Mouse (Mus musculus): Measurements from ENCODE around the gene Mindy2.
"Not testable (repeated sequence)": the region's sequence is repeated elsewhere in the genome, so short reads cannot be mapped to it uniquely, and the experiment has no call there.

Gene Mindy2

GRCm38 (mm10) chr9:70584641-70585040, 72.3 kb downstream of the Mindy2 start:
- DNase-seq (ENCODE audit: low spot score in 2 of 2) = no peak

- no peak for DNase-seq (ENCODE audit: low spot score in 2 of 2)
Observed at GRCm38 (mm10) chr9:70580956-70581355, 76.0 kb downstream of the Mindy2 start.

DNA sequence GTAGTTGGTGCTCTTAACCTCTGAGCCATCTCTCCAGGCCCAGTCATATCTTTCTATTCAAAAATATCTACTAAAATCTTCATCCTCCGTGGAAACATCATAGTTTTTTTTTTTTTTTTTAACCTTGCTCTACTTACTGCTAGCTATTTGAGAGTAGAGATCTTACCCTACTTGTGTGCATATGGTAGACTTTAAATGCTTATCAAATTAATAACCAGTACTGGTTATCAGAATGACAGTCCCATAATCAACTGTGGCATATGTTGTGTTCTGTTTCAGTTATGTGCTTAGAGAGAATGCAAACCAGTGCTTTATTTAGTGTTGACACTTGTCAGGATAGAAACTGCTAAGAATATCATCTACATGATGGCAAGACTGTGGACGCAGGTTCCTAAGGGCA, 78.9 kb downstream of the Mindy2 start:
- DNase-seq (ENCODE audit: low spot score in 2 of 2) = no peak

GRCm38 (mm10) chr9:70570351-70570750, 86.6 kb downstream of the Mindy2 start:
- no peak for DNase-seq (ENCODE audit: low spot score in 2 of 2)

GRCm38 (mm10) chr9:70567651-70568050, 89.3 kb downstream of the Mindy2 start:
- DNase-seq (ENCODE audit: low spot score in 2 of 2) = no peak

- no peak for DNase-seq (ENCODE audit: low spot score in 2 of 2)
Observed at GRCm38 (mm10) chr9:70562825-70563224, 94.1 kb downstream of the Mindy2 start.

DNA sequence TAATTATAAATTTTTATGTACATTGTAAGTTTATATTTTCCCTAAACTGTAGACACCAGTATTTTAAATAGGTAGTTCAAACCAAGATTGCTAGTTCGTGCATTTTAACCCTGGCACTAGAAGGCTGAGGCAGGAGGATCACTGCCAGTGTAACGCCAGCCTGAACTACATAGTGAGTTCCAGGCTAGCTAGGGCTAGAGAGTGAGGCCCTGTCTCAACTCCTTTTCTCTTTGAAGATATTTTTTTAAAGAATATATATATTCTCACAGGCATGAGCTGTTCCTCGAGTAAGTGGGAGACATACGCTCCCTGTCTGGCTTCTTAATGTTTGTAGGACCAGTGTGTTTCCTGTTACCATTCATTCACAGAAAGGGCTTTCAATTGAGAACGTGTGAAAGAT, 100.2 kb downstream of the Mindy2 start:
- DNase-seq (ENCODE audit: low spot score in 2 of 2) = no peak

GRCm38 (mm10) chr9:70555431-70555830, 101.5 kb downstream of the Mindy2 start:
- no peak for DNase-seq (ENCODE audit: low spot score in 2 of 2)

GRCm38 (mm10) chr9:70552233-70552632, 104.7 kb downstream of the Mindy2 start:
- not testable (repeated sequence) for DNase-seq (ENCODE audit: low spot score in 2 of 2)

DNA sequence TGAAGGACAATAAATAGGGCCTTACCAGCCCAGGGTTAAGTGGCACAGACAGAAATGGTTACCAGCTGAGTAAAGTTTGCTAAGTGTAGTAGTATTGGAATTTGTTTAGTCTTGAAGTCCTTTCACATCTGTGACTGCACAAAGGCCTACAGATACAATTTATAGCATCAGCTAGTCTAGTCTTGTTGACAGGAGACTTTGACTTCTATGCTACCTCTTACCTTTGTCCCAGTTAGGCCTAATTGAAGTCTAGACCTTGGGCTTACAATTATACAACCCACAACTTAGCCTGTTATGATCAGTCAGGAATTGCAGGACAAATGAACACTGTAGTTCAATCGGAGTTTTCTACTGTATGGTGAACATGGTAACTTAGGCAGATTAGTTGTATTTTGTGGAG, 105.5 kb downstream of the Mindy2 start:
- no peak for DNase-seq (ENCODE audit: low spot score in 2 of 2)

Measured in frontal cortex, postnatal 10 days (tissue).